Mouse (Mus musculus) liver, postnatal 0 days (tissue): Measurements from ENCODE around the gene Vamp5.

ENCODE experiments used
- CTCF ChIP-seq: sonication (generic); IDR thresholded peaks from 2 replicates; pipeline ENCODE4 v1.5.1; 2016; ENCODE audit warnings: antibody characterized with exemption, low read depth
- EP300 ChIP-seq: IDR thresholded peaks from 2 replicates; pipeline ENCODE4 v1.6.1; 2016; ENCODE audit warnings: antibody characterized with exemption, low read depth, mild to moderate bottlenecking

GRCm38 (mm10) chr6:72414076-72414756 lies 33.9 kb upstream of the Vamp5 start, which contains the start of gene Ggcx:
- TF ChIP-seq CTCF (peak; percentile 21; the same call in 1 of the 2 replicates), EP300 (no peak)
